Mouse (Mus musculus): ENCODE results near the gene Lgr4.

GRCm38 (mm10) chr2:109904171-109904821 is 13.2 kb upstream of the Lgr4 start:
- TF ChIP-seq CTCF (IDR thresholded peaks at IDR 0.05; ENCODE audit: low read depth) (peak; percentile 99), EP300 (IDR thresholded peaks at IDR 0.05; ENCODE audit: low read depth) (no peak)

Data from heart, postnatal 0 days (tissue).